Mouse (Mus musculus): ENCODE measurements at regions not wholly inside any gene's neighbourhood (a gene's known extent, or its start where the extent isn't known, plus 50 kb on each side); places are given as distances from the start of the nearest gene placed in this dataset.

- DNase-seq (ENCODE audit: extremely low spot score in 1 of 2, low spot score in 1 of 2), result no peak
These were observed 287.0 kb downstream of the Tns3 start for GRCm38 (mm10) chr11:8377301-8377700.

- no peak for DNase-seq (ENCODE audit: extremely low spot score in 1 of 2, low spot score in 1 of 2)
These were observed 298.8 kb downstream of the Tns3 start for GRCm38 (mm10) chr11:8365545-8365944.

GRCm38 (mm10) chr11:8364703-8365433, 299.5 kb downstream of the Tns3 start:
- DNase-seq (ENCODE audit: extremely low spot score in 1 of 2, low spot score in 1 of 2), result no peak

GRCm38 (mm10) chr11:8344938-8345337, 319.4 kb downstream of the Tns3 start:
- no peak for DNase-seq (ENCODE audit: extremely low spot score in 1 of 2, low spot score in 1 of 2)

GRCm38 (mm10) chr11:8302347-8303188, 361.8 kb downstream of the Tns3 start:
- peak; percentile 28 to 65 for DNase-seq (ENCODE audit: extremely low spot score in 1 of 2, low spot score in 1 of 2)

- no peak for DNase-seq (ENCODE audit: extremely low spot score in 1 of 2, low spot score in 1 of 2)
These were observed 366.9 kb downstream of the Tns3 start for GRCm38 (mm10) chr11:8297462-8297861.

- DNase-seq (ENCODE audit: extremely low spot score in 1 of 2, low spot score in 1 of 2), result no peak
These were observed 370.9 kb downstream of the Tns3 start for GRCm38 (mm10) chr11:8293322-8294014.

GRCm38 (mm10) chr11:8285271-8285670, 379.1 kb downstream of the Tns3 start:
- DNase-seq (ENCODE audit: extremely low spot score in 1 of 2, low spot score in 1 of 2), result no peak

GRCm38 (mm10) chr11:8275203-8275602, 389.1 kb downstream of the Tns3 start:
- DNase-seq (ENCODE audit: extremely low spot score in 1 of 2, low spot score in 1 of 2), result no peak

GRCm38 (mm10) chr11:8269171-8269570, 395.2 kb downstream of the Tns3 start:
- no peak for DNase-seq (ENCODE audit: extremely low spot score in 1 of 2, low spot score in 1 of 2)

- DNase-seq (ENCODE audit: extremely low spot score in 1 of 2, low spot score in 1 of 2), result peak in 1 of 2 experiments; percentile 15
These were observed 410.3 kb downstream of the Tns3 start for GRCm38 (mm10) chr11:8254036-8254435.

GRCm38 (mm10) chr11:8251360-8251759, 413.0 kb downstream of the Tns3 start:
- no peak for DNase-seq (ENCODE audit: extremely low spot score in 1 of 2, low spot score in 1 of 2)

- DNase-seq (ENCODE audit: extremely low spot score in 1 of 2, low spot score in 1 of 2), result no peak
These were observed 414.9 kb downstream of the Tns3 start for GRCm38 (mm10) chr11:8249468-8249867.

- no peak for DNase-seq (ENCODE audit: extremely low spot score in 1 of 2, low spot score in 1 of 2)
These were observed 416.8 kb downstream of the Tns3 start for GRCm38 (mm10) chr11:8247535-8247934.

GRCm38 (mm10) chr11:8247024-8247423, 417.3 kb downstream of the Tns3 start:
- no peak for DNase-seq (ENCODE audit: extremely low spot score in 1 of 2, low spot score in 1 of 2)

- no peak for DNase-seq (ENCODE audit: extremely low spot score in 1 of 2, low spot score in 1 of 2)
These were observed 418.8 kb downstream of the Tns3 start for GRCm38 (mm10) chr11:8245408-8246003.

GRCm38 (mm10) chr11:8238498-8238897, 425.8 kb downstream of the Tns3 start:
- DNase-seq (ENCODE audit: extremely low spot score in 1 of 2, low spot score in 1 of 2), result no peak

GRCm38 (mm10) chr11:8237556-8237955, 426.8 kb downstream of the Tns3 start:
- DNase-seq (ENCODE audit: extremely low spot score in 1 of 2, low spot score in 1 of 2), result no peak

GRCm38 (mm10) chr11:8236056-8236455, 428.3 kb downstream of the Tns3 start:
- DNase-seq (ENCODE audit: extremely low spot score in 1 of 2, low spot score in 1 of 2), result no peak

GRCm38 (mm10) chr11:8232636-8233189, 431.6 kb downstream of the Tns3 start:
- no peak for DNase-seq (ENCODE audit: extremely low spot score in 1 of 2, low spot score in 1 of 2)
